Mouse (Mus musculus): ENCODE data around the gene Pcnt. TPM values are rescaled to one million over a fixed set of nuclear protein-coding genes. Genes with fewer than 3 reads are reported as not detected.

Pcnt gene
- polyA plus RNA-seq, 1 experiment from 2014 or later, result 11.4 TPM

GRCm38 (mm10) chr10:76455289-76455688 is 12.7 kb upstream of the Pcnt start:
- H3K9ac ChIP-seq (replicated peaks), result no peak overlapping the region
- no peaks in the 10 kb centered on the region for H3K9me3 ChIP-seq
- no peak overlapping the region for H3K27ac ChIP-seq
- 0 out of 2 replicates have a peak, but pooled peaks have one; percentile 24 for ATAC-seq
- no peaks in the 10 kb centered on the region for H3K36me3 ChIP-seq
- no peak overlapping the region for H3K4me2 ChIP-seq (replicated peaks)
- 43% methylated on average over 5 of the region's 5 CpGs for WGBS
- no peaks in the 10 kb centered on the region for H3K27me3 ChIP-seq
- H3K4me1 ChIP-seq (replicated peaks), result no peaks in the 10 kb centered on the region
- no peak overlapping the region for H3K4me3 ChIP-seq (replicated peaks)

- no peaks in the 10 kb centered on the region for H3K9me3 ChIP-seq
- no peaks in the 10 kb centered on the region for H3K36me3 ChIP-seq
- H3K4me3 ChIP-seq (replicated peaks), result no peak within 1 kb of the TSS
- H3K4me1 ChIP-seq (replicated peaks), result peaks cover under 1% of the 10 kb centered on the region; the same call in 1 of the 2 replicates
- no peak within 1 kb of the TSS for H3K9ac ChIP-seq (replicated peaks)
- H3K27ac ChIP-seq, result no peak within 1 kb of the TSS
- WGBS, result 60% methylated on average over 5 of the region's 5 CpGs
- H3K4me2 ChIP-seq (replicated peaks), result no peak within 1 kb of the TSS
- no peak for ATAC-seq
- H3K27me3 ChIP-seq, result no peaks in the 10 kb centered on the region
Measured at GRCm38 (mm10) chr10:76448851-76449250, 6.3 kb upstream of the Pcnt start, which contains the start of gene 2610028H24Rik. Gene 2610028H24Rik (plus strand): TSS chr10:76449081.

GRCm38 (mm10) chr10:76447406-76448229 is 5.0 kb upstream of the Pcnt start:
- Histone ChIP-seq H3K27me3 (no peaks in the 10 kb centered on the region), H3K4me3 (replicated peaks) (no peak overlapping the region), H3K4me1 (replicated peaks) (peaks cover 10% of the 10 kb centered on the region), H3K27ac (no peak overlapping the region), H3K4me2 (replicated peaks) (no peak overlapping the region), H3K9ac (replicated peaks) (no peak overlapping the region), H3K9me3 (no peaks in the 10 kb centered on the region), H3K36me3 (no peaks in the 10 kb centered on the region)
- ATAC-seq, result no peak
- WGBS, result 87% methylated on average over 15 of the region's 15 CpGs

GRCm38 (mm10) chr10:76445996-76446681 is 3.6 kb upstream of the Pcnt start:
- H3K9me3 ChIP-seq, result no peaks in the 10 kb centered on the region
- ATAC-seq, result no peak
- H3K27ac ChIP-seq, result no peak overlapping the region
- H3K4me2 ChIP-seq (replicated peaks), result no peak overlapping the region
- peaks cover 17% of the 10 kb centered on the region for H3K4me1 ChIP-seq (replicated peaks)
- H3K36me3 ChIP-seq, result no peaks in the 10 kb centered on the region
- H3K9ac ChIP-seq (replicated peaks), result no peak overlapping the region
- no peaks in the 10 kb centered on the region for H3K27me3 ChIP-seq
- 88% methylated on average over 4 of the region's 4 CpGs for WGBS
- no peak overlapping the region for H3K4me3 ChIP-seq (replicated peaks)

- no peak for ATAC-seq
- no peak within 1 kb of the TSS for H3K9ac ChIP-seq (replicated peaks)
- H3K27me3 ChIP-seq, result no peaks in the 10 kb centered on the region
- no peaks in the 10 kb centered on the region for H3K9me3 ChIP-seq
- H3K27ac ChIP-seq, result no peak within 1 kb of the TSS
- H3K36me3 ChIP-seq, result peaks cover 43% of the 10 kb centered on the region
- peaks cover 24% of the 10 kb centered on the region for H3K4me1 ChIP-seq (replicated peaks)
- H3K4me3 ChIP-seq (replicated peaks), result no peak within 1 kb of the TSS
- WGBS, result 97% methylated on average over 17 of the region's 17 CpGs
- H3K4me2 ChIP-seq (replicated peaks), result peak within 1 kb of the TSS; percentile 80
Measured at GRCm38 (mm10) chr10:76440281-76440680, 2.3 kb downstream of the Pcnt start, which contains the start of gene AC141477.1. Gene AC141477.1 (minus strand): TSS chr10:76440444.

GRCm38 (mm10) chr10:76439107-76439890 is 3.3 kb downstream of the Pcnt start:
- no peak for ATAC-seq
- Histone ChIP-seq H3K4me1 (replicated peaks) (peaks cover 24% of the 10 kb centered on the region), H3K9ac (replicated peaks) (no peak overlapping the region), H3K9me3 (no peaks in the 10 kb centered on the region), H3K27me3 (no peaks in the 10 kb centered on the region), H3K4me2 (replicated peaks) (no peak overlapping the region), H3K4me3 (replicated peaks) (no peak overlapping the region), H3K27ac (no peak overlapping the region), H3K36me3 (peaks cover 53% of the 10 kb centered on the region)
- 96% methylated on average over 9 of the region's 9 CpGs for WGBS

GRCm38 (mm10) chr10:76433925-76434324 is 8.7 kb downstream of the Pcnt start:
- Histone ChIP-seq H3K9ac (replicated peaks) (no peak overlapping the region), H3K36me3 (peaks cover 93% of the 10 kb centered on the region), H3K4me1 (replicated peaks) (no peaks in the 10 kb centered on the region), H3K27ac (no peak overlapping the region), H3K9me3 (no peaks in the 10 kb centered on the region), H3K4me3 (replicated peaks) (no peak overlapping the region), H3K4me2 (replicated peaks) (no peak overlapping the region), H3K27me3 (no peaks in the 10 kb centered on the region)
- 91% methylated on average over 11 of the region's 11 CpGs for WGBS
- ATAC-seq, result no peak

GRCm38 (mm10) chr10:76425674-76426073 is 16.9 kb downstream of the Pcnt start:
- Histone ChIP-seq H3K27me3 (no peaks in the 10 kb centered on the region), H3K4me1 (replicated peaks) (no peaks in the 10 kb centered on the region), H3K9ac (replicated peaks) (no peak overlapping the region), H3K4me3 (replicated peaks) (no peak overlapping the region), H3K4me2 (replicated peaks) (no peak overlapping the region), H3K9me3 (no peaks in the 10 kb centered on the region), H3K36me3 (peaks cover 95% of the 10 kb centered on the region), H3K27ac (no peak overlapping the region)
- WGBS, result 96% methylated on average over 7 of the region's 7 CpGs
- no peak for ATAC-seq

- Histone ChIP-seq H3K36me3 (peaks cover 95% of the 10 kb centered on the region), H3K4me1 (replicated peaks) (no peaks in the 10 kb centered on the region), H3K27me3 (no peaks in the 10 kb centered on the region), H3K9ac (replicated peaks) (no peak overlapping the region), H3K9me3 (no peaks in the 10 kb centered on the region), H3K27ac (no peak overlapping the region), H3K4me2 (replicated peaks) (no peak overlapping the region), H3K4me3 (replicated peaks) (no peak overlapping the region)
- no peak for ATAC-seq
- 81% methylated on average over 12 of the region's 12 CpGs for WGBS
Measured at GRCm38 (mm10) chr10:76416811-76417210, 25.8 kb downstream of the Pcnt start.

GRCm38 (mm10) chr10:76408520-76408919 is 34.1 kb downstream of the Pcnt start:
- Histone ChIP-seq H3K27ac (no peak overlapping the region), H3K9me3 (no peaks in the 10 kb centered on the region), H3K4me2 (replicated peaks) (no peak overlapping the region), H3K36me3 (peaks cover 89% of the 10 kb centered on the region), H3K4me1 (replicated peaks) (no peaks in the 10 kb centered on the region), H3K4me3 (replicated peaks) (no peak overlapping the region), H3K9ac (replicated peaks) (no peak overlapping the region), H3K27me3 (no peaks in the 10 kb centered on the region)
- whole genome bisulfite sequencing, result 87% methylated on average over 10 of the region's 10 CpGs
- no peak for ATAC-seq

GRCm38 (mm10) chr10:76392596-76392995 is 50.0 kb downstream of the Pcnt start:
- H3K4me3 ChIP-seq (replicated peaks), result no peak overlapping the region
- no peak overlapping the region for H3K27ac ChIP-seq
- no peaks in the 10 kb centered on the region for H3K27me3 ChIP-seq
- ATAC-seq, result no peak
- no peak overlapping the region for H3K4me2 ChIP-seq (replicated peaks)
- peaks cover 52% of the 10 kb centered on the region for H3K36me3 ChIP-seq
- H3K9ac ChIP-seq (replicated peaks), result no peak overlapping the region
- no peaks in the 10 kb centered on the region for H3K9me3 ChIP-seq
- H3K4me1 ChIP-seq (replicated peaks), result no peaks in the 10 kb centered on the region
- 97% methylated on average over 12 of the region's 12 CpGs for whole genome bisulfite sequencing

- Histone ChIP-seq H3K4me2 (replicated peaks) (no peak overlapping the region), H3K9me3 (no peaks in the 10 kb centered on the region), H3K36me3 (peaks cover 55% of the 10 kb centered on the region), H3K27me3 (no peaks in the 10 kb centered on the region), H3K9ac (replicated peaks) (no peak overlapping the region), H3K4me3 (replicated peaks) (no peak overlapping the region), H3K27ac (no peak overlapping the region), H3K4me1 (replicated peaks) (no peaks in the 10 kb centered on the region)
- 90% methylated on average over 9 of the region's 9 CpGs for WGBS
- ATAC-seq, result no peak
Measured at GRCm38 (mm10) chr10:76391786-76392185, 50.8 kb downstream of the Pcnt start.
